Comparison of ENCODE assay signal across 22 mouse cellular contexts in genomic region chr8:127103256-127103655, GRCm38 (mm10). TPM values are rescaled to one million over a fixed set of nuclear protein-coding genes. Genes with fewer than 3 reads are reported as not detected.
"Had no signal": no experiment of that assay in that cellular context is flagged by ENCODE, and none has a peak within 500 bp of the region (broad histone marks: within the 10 kb centered on the region; RNA-seq: fewer than 3 reads in every experiment).

No protein-coding gene starts in this region.

- H3K36me3 ChIP-seq: kidney, embryonic 15.5 days; limb, embryonic 12.5 days; midbrain, embryonic 12.5 days; midbrain, embryonic 15.5 days; neural tube, embryonic 12.5 days; neural tube, embryonic 15.5 days had no signal

- H3K9ac ChIP-seq: intestine, embryonic 15.5 days; kidney, embryonic 15.5 days; limb, embryonic 12.5 days; limb, embryonic 15.5 days; liver, embryonic 14.5 days; liver, postnatal 0 days; midbrain, embryonic 12.5 days; midbrain, embryonic 15.5 days; neural tube, embryonic 12.5 days; neural tube, embryonic 15.5 days had no signal

- H3K4me1 ChIP-seq: neural tube, embryonic 12.5 days had no signal

- H3K9me3 ChIP-seq: intestine, embryonic 15.5 days; kidney, embryonic 15.5 days; limb, embryonic 12.5 days; limb, embryonic 15.5 days; midbrain, embryonic 12.5 days; midbrain, embryonic 15.5 days; neural tube, embryonic 12.5 days; neural tube, embryonic 15.5 days had no signal

- H3K4me3 ChIP-seq: intestine, embryonic 15.5 days; kidney, embryonic 15.5 days; limb, embryonic 12.5 days; limb, embryonic 15.5 days; midbrain, embryonic 12.5 days; midbrain, embryonic 15.5 days; neural tube, embryonic 12.5 days; neural tube, embryonic 15.5 days had no signal

- H3K27me3 ChIP-seq: intestine, embryonic 15.5 days; kidney, embryonic 15.5 days; limb, embryonic 12.5 days; limb, embryonic 15.5 days; midbrain, embryonic 12.5 days; midbrain, embryonic 15.5 days; neural tube, embryonic 12.5 days; neural tube, embryonic 15.5 days had no signal

- DNase-seq: kidney, adult 11 months; kidney, adult 8-10 months; kidney, postnatal 10 days; kidney, postnatal 36 days; left cerebral cortex, postnatal 4 days; liver, postnatal 0 days; right cerebral cortex, adult 18-20 months; right cerebral cortex, postnatal 14 days; right cerebral cortex, postnatal 4 days; thymus, adult 2 months; thymus, postnatal 14 days had no signal

- ATAC-seq: intestine, embryonic 15.5 days; liver, postnatal 0 days; midbrain, embryonic 15.5 days had no signal

- H3K27ac ChIP-seq: intestine, embryonic 15.5 days; kidney, embryonic 15.5 days; limb, embryonic 12.5 days; limb, embryonic 15.5 days; liver, embryonic 14.5 days; macrophage; midbrain, embryonic 12.5 days; midbrain, embryonic 15.5 days; neural tube, embryonic 12.5 days; neural tube, embryonic 15.5 days had no signal

- H3K4me2 ChIP-seq: intestine, embryonic 15.5 days; kidney, embryonic 15.5 days; limb, embryonic 12.5 days; limb, embryonic 15.5 days; liver, embryonic 11.5 days; midbrain, embryonic 12.5 days; midbrain, embryonic 15.5 days; neural tube, embryonic 12.5 days; neural tube, embryonic 15.5 days had no signal

RNA-seq across cellular contexts. Expression of gene Pard3, which starts 39.6 kb away (rescaled TPM):
- polyA plus RNA-seq: macrophage had no signal
